Mouse (Mus musculus): ENCODE measurements around the gene Selenov. TPM values are rescaled to one million over a fixed set of nuclear protein-coding genes. Genes with fewer than 3 reads are reported as not detected.
A peak's percentile ranks its signal among the peaks of the same experiment; 100 is the strongest.

Gene Selenov
- polyA plus RNA-seq, 1 experiment from 2014 or later: not detected

GRCm38 (mm10) chr7:28321974-28322720, 31.2 kb upstream of the Selenov start:
- Histone ChIP-seq H3K27ac (ENCODE audit: low read depth, low read length) (no peak overlapping the region), H3K9me3 (ENCODE audit: control insufficient read depth, low read length) (no peaks in the 10 kb centered on the region), H3K4me2 (replicated peaks; ENCODE audit: low read depth, low read length) (no peak overlapping the region), H3K27me3 (ENCODE audit: control insufficient read depth, insufficient read depth, low read length) (no peaks in the 10 kb centered on the region), H3K4me3 (ENCODE audit: low read length) (no peak overlapping the region), H3K9ac (ENCODE audit: low read depth, low read length) (no peak overlapping the region), H3K4me1 (ENCODE audit: control insufficient read depth, insufficient read depth, low read length) (no peaks in the 10 kb centered on the region), H3K36me3 (ENCODE audit: control insufficient read depth, insufficient read depth, low read length) (peaks cover 98% of the 10 kb centered on the region)
- no peak for ATAC-seq (ENCODE audit: low FRiP score, low TSS enrichment)
- WGBS: 93% methylated on average over 15 of the region's 15 CpGs

GRCm38 (mm10) chr7:28318714-28319113, 27.7 kb upstream of the Selenov start:
- no peak for ATAC-seq (ENCODE audit: low FRiP score, low TSS enrichment)
- WGBS: 93% methylated on average over 17 of the region's 17 CpGs
- H3K4me3 ChIP-seq (ENCODE audit: low read length): no peak overlapping the region

GRCm38 (mm10) chr7:28318036-28318435, 27.1 kb upstream of the Selenov start:
- H3K27me3 ChIP-seq (ENCODE audit: control insufficient read depth, insufficient read depth, low read length): no peaks in the 10 kb centered on the region

More at GRCm38 (mm10) chr7:28318714-28319113, 27.7 kb upstream of the Selenov start:
- no peaks in the 10 kb centered on the region for H3K9me3 ChIP-seq (ENCODE audit: control insufficient read depth, low read length)
- H3K9ac ChIP-seq (ENCODE audit: low read depth, low read length): no peak overlapping the region
- H3K4me2 ChIP-seq (replicated peaks; ENCODE audit: low read depth, low read length): no peak overlapping the region
- H3K27ac ChIP-seq (ENCODE audit: low read depth, low read length): no peak overlapping the region
- H3K27me3 ChIP-seq (ENCODE audit: control insufficient read depth, insufficient read depth, low read length): no peaks in the 10 kb centered on the region
- peaks cover 97% of the 10 kb centered on the region for H3K36me3 ChIP-seq (ENCODE audit: control insufficient read depth, insufficient read depth, low read length)
- H3K4me1 ChIP-seq (ENCODE audit: control insufficient read depth, insufficient read depth, low read length): no peaks in the 10 kb centered on the region

DNA sequence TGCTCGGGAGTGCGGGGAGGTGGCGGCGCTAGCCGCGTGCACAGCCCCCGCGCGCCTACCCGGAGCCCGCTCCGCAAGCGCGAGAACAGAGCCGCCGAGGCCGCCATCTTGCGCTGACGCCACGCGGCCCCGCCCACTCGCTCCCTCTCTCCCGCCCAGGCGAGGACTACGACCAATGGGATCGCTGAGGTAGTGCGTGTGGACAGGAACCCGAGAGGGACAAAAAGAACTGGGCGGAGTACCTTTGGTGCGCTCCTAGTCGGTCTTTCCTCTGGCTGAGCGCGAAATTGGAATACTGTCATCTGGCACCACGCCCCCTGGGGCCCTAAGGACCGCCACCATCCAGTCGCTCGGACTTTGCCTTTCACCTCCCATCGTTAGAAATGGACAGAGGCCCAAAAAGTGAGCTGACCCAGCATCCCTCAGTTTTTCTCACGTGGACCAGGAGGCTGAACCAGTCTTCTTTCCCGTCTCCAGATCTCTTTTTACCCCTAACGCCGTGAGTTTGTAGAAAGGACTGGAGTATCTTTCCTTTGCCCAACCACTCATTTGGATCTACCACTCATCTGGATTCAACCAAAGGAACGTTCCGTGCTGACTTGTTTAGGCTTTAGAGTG, 21.0 kb upstream of the Selenov start, which contains the start of gene Timm50:
Gene Timm50 (minus strand): TSS at position 147 of the 618 bp plus-strand sequence.
- peak within 1 kb of the TSS; percentile 88 for H3K4me3 ChIP-seq (ENCODE audit: low read length)
- H3K9ac ChIP-seq (ENCODE audit: low read depth, low read length): peak within 1 kb of the TSS; percentile 90
- no peaks in the 10 kb centered on the region for H3K9me3 ChIP-seq (ENCODE audit: control insufficient read depth, low read length)
- no peak within 1 kb of the TSS for H3K27ac ChIP-seq (ENCODE audit: low read depth, low read length)
- peak within 1 kb of the TSS; percentile 85 for H3K4me2 ChIP-seq (replicated peaks; ENCODE audit: low read depth, low read length)
- ATAC-seq (ENCODE audit: low FRiP score, low TSS enrichment): peak; percentile 98
- H3K4me1 ChIP-seq (ENCODE audit: control insufficient read depth, insufficient read depth, low read length): peaks cover 6% of the 10 kb centered on the region
- peaks cover 63% of the 10 kb centered on the region for H3K36me3 ChIP-seq (ENCODE audit: control insufficient read depth, insufficient read depth, low read length)
- H3K27me3 ChIP-seq (ENCODE audit: control insufficient read depth, insufficient read depth, low read length): no peaks in the 10 kb centered on the region
- under 1% methylated on average over 44 of the region's 45 CpGs for WGBS

More at GRCm38 (mm10) chr7:28318036-28318435, 27.1 kb upstream of the Selenov start:
- H3K9me3 ChIP-seq (ENCODE audit: control insufficient read depth, low read length): no peaks in the 10 kb centered on the region
- no peaks in the 10 kb centered on the region for H3K4me1 ChIP-seq (ENCODE audit: control insufficient read depth, insufficient read depth, low read length)
- no peak overlapping the region for H3K4me3 ChIP-seq (ENCODE audit: low read length)
- ATAC-seq (ENCODE audit: low FRiP score, low TSS enrichment): no peak
- 88% methylated on average over 3 of the region's 3 CpGs for WGBS
- H3K27ac ChIP-seq (ENCODE audit: low read depth, low read length): no peak overlapping the region
- peaks cover 90% of the 10 kb centered on the region for H3K36me3 ChIP-seq (ENCODE audit: control insufficient read depth, insufficient read depth, low read length)
- H3K9ac ChIP-seq (ENCODE audit: low read depth, low read length): no peak overlapping the region
- H3K4me2 ChIP-seq (replicated peaks; ENCODE audit: low read depth, low read length): no peak overlapping the region

DNA sequence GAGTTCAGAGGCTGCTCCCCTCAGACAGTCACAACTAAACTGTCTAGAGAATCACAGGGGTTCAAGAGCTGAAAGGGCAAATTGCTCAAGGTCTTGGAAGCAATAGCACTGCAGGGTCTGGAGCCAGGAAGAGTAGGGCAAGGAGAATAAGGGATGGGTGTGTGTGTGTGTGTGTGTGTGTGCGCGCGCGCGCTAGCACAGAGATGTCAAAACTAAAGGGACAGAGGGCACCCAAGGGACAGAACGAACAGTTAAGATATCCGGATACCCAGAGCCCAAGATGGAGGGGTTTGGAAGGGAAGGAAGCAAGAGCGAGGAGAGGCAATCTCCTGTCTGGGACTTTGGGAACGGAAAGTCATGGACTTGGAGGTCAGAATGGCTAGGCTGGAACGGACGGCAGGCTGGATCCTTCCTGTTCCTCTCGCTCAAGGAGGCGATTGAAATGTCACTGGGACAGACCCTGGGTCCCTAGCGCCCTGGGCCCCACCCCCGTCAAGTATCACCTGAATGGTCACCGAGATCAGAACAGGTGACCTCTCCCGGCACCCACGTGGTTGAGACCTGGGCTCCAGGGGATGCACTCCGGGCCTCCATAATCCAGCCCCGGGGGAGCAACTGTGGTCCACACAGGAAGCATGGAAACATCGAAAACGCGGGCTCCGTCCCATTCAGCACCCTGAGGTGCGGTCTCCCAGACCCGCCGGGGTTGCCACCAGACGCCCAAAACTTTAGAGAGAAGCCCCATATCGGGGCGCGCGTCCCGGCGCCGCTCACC, 20.4 kb upstream of the Selenov start:
- H3K4me1 ChIP-seq (ENCODE audit: control insufficient read depth, insufficient read depth, low read length): peaks cover 6% of the 10 kb centered on the region
- H3K27ac ChIP-seq (ENCODE audit: low read depth, low read length): no peak overlapping the region
- H3K9ac ChIP-seq (ENCODE audit: low read depth, low read length): peak overlapping the region; percentile 90
- peak; percentile 41 for ATAC-seq (ENCODE audit: low FRiP score, low TSS enrichment)
- peak overlapping the region; percentile 88 for H3K4me3 ChIP-seq (ENCODE audit: low read length)
- H3K4me2 ChIP-seq (replicated peaks; ENCODE audit: low read depth, low read length): peak overlapping the region; percentile 85
- no peaks in the 10 kb centered on the region for H3K9me3 ChIP-seq (ENCODE audit: control insufficient read depth, low read length)
- 6% methylated on average over 35 of the region's 35 CpGs for WGBS
- H3K27me3 ChIP-seq (ENCODE audit: control insufficient read depth, insufficient read depth, low read length): no peaks in the 10 kb centered on the region
- H3K36me3 ChIP-seq (ENCODE audit: control insufficient read depth, insufficient read depth, low read length): peaks cover 63% of the 10 kb centered on the region

DNA sequence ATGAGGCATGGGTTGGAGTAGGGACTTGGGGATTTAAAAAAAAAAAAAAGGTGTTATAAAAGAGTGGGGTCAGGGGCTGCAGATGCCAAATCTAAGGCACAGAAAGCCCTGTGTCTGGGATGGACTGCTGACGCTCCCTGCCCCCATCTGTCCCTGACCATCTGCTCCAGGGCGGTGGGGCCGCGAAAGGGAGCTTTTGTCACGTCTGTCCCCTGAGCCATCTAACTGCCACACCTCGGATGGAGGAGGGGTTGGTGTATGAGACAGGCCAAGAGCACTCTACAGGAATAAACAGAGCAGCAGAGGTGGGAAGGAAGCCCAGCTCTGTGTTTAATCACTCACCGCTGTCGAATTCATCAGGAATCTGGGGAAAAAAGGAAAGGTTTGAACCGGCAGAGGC, 18.8 kb upstream of the Selenov start:
- Histone ChIP-seq H3K4me3 (ENCODE audit: low read length) (no peak overlapping the region), H3K9ac (ENCODE audit: low read depth, low read length) (no peak overlapping the region), H3K4me1 (ENCODE audit: control insufficient read depth, insufficient read depth, low read length) (peaks cover 6% of the 10 kb centered on the region), H3K27me3 (ENCODE audit: control insufficient read depth, insufficient read depth, low read length) (no peaks in the 10 kb centered on the region), H3K9me3 (ENCODE audit: control insufficient read depth, low read length) (no peaks in the 10 kb centered on the region), H3K4me2 (replicated peaks; ENCODE audit: low read depth, low read length) (no peak overlapping the region), H3K36me3 (ENCODE audit: control insufficient read depth, insufficient read depth, low read length) (peaks cover 63% of the 10 kb centered on the region), H3K27ac (ENCODE audit: low read depth, low read length) (no peak overlapping the region)
- 24% methylated on average over 9 of the region's 9 CpGs for WGBS
- no peak for ATAC-seq (ENCODE audit: low FRiP score, low TSS enrichment)

DNA sequence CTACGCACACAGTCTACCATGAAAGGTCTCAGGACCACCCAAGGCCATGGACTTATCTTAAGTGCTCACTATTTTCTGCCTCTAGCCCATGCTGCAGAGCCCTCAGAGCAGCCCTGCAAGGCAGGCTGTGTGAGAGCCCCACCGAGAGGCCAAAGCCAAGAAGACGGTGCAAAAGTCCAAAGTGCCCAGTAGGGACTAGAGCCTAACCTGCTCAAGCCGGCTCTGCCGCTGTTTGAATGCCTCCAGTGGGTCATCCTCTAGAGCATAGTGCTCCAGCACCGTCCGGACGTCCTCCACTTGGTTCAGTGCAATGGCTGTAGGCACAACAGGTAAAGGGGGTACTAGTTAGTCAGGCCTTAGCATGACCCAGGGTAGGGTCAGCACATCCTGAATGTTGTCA, 15.2 kb upstream of the Selenov start:
- Histone ChIP-seq H3K27ac (ENCODE audit: low read depth, low read length) (no peak overlapping the region), H3K9ac (ENCODE audit: low read depth, low read length) (no peak overlapping the region), H3K4me3 (ENCODE audit: low read length) (no peak overlapping the region), H3K27me3 (ENCODE audit: control insufficient read depth, insufficient read depth, low read length) (peaks cover 10% of the 10 kb centered on the region), H3K9me3 (ENCODE audit: control insufficient read depth, low read length) (no peaks in the 10 kb centered on the region), H3K36me3 (ENCODE audit: control insufficient read depth, insufficient read depth, low read length) (peaks cover 55% of the 10 kb centered on the region), H3K4me1 (ENCODE audit: control insufficient read depth, insufficient read depth, low read length) (peaks cover 6% of the 10 kb centered on the region), H3K4me2 (replicated peaks; ENCODE audit: low read depth, low read length) (no peak overlapping the region)
- WGBS: 93% methylated on average over 8 of the region's 8 CpGs
- ATAC-seq (ENCODE audit: low FRiP score, low TSS enrichment): no peak

GRCm38 (mm10) chr7:28305641-28306040, 14.7 kb upstream of the Selenov start:
- H3K4me2 ChIP-seq (replicated peaks; ENCODE audit: low read depth, low read length): no peak overlapping the region
- H3K36me3 ChIP-seq (ENCODE audit: control insufficient read depth, insufficient read depth, low read length): peaks cover 55% of the 10 kb centered on the region
- H3K9ac ChIP-seq (ENCODE audit: low read depth, low read length): no peak overlapping the region
- H3K4me3 ChIP-seq (ENCODE audit: low read length): no peak overlapping the region
- peaks cover under 1% of the 10 kb centered on the region; the same call in 1 of the 2 replicates for H3K4me1 ChIP-seq (ENCODE audit: control insufficient read depth, insufficient read depth, low read length)
- ATAC-seq (ENCODE audit: low FRiP score, low TSS enrichment): no peak
- no peaks in the 10 kb centered on the region for H3K9me3 ChIP-seq (ENCODE audit: control insufficient read depth, low read length)
- no peak overlapping the region for H3K27ac ChIP-seq (ENCODE audit: low read depth, low read length)
- H3K27me3 ChIP-seq (ENCODE audit: control insufficient read depth, insufficient read depth, low read length): peaks cover 15% of the 10 kb centered on the region
- 90% methylated on average over 10 of the region's 10 CpGs for WGBS
